Mouse (Mus musculus) embryonic facial prominence, embryonic 13.5 days (tissue): ENCODE results near the gene Trmt112. TPM values are rescaled to one million over a fixed set of nuclear protein-coding genes. Genes with fewer than 3 reads are reported as not detected.

Experiments
- ATAC-seq: fragments of 200-750 bp; cut with Nextera tagmentation; 2 replicates; pipeline ENCODE4 v1.8.0; 2017; ENCODE audit warnings: low read depth; ENCODE audit not compliant: insufficient number of reproducible peaks, insufficient read depth, low FRiP score, low TSS enrichment
- H3K27ac ChIP-seq: fragments of 300-500 bp; sonication (generic); 2 replicates; pipeline ENCODE4 v1.5.1; 2015; ENCODE audit warnings: moderate library complexity, mild to moderate bottlenecking, inconsistent platforms
- H3K27me3 ChIP-seq: fragments of 300-500 bp; sonication (generic); 2 replicates; pipeline ENCODE4 v1.6.1; 2015; ENCODE audit warnings: mild to moderate bottlenecking, inconsistent platforms
- H3K36me3 ChIP-seq: fragments of 300-500 bp; sonication (generic); 2 replicates; pipeline ENCODE4 v1.6.1; 2015; ENCODE audit warnings: mild to moderate bottlenecking, inconsistent platforms
- H3K4me1 ChIP-seq: fragments of 300-500 bp; sonication (generic); 2 replicates; pipeline ENCODE4 v1.6.1; 2015; ENCODE audit warnings: inconsistent platforms
- H3K4me2 ChIP-seq: fragments of 300-500 bp; sonication (generic); 2 replicates; pipeline ENCODE4 v1.6.1; 2015; ENCODE audit warnings: moderate library complexity, mild to moderate bottlenecking, inconsistent platforms
- H3K4me3 ChIP-seq: fragments of 300-500 bp; sonication (generic); 2 replicates; pipeline ENCODE4 v1.5.1; 2015; ENCODE audit warnings: mild to moderate bottlenecking, inconsistent platforms
- H3K9ac ChIP-seq: fragments of 300-500 bp; sonication (generic); 2 replicates; pipeline ENCODE4 v1.6.1; 2015; ENCODE audit warnings: mild to moderate bottlenecking, inconsistent platforms
- H3K9me3 ChIP-seq: fragments of 300-500 bp; sonication (generic); 2 replicates; pipeline ENCODE4 v1.6.1; 2016; ENCODE audit warnings: inconsistent platforms
- WGBS: fragments of 180-500 bp; shearing (Covaris S2); methylation state at CpG from one replicate; pipeline ENCODE4 v1.1.7; 2015; ENCODE audit warnings: mixed read lengths; 5-methylcytosine and 5-hydroxymethylcytosine counted together
- polyA plus RNA-seq: library from polyadenylated mRNA; unstranded; fragments of >200 nt; fragmentation: Nextera tagmentation; extraction: Ambion mirVana; gene quantifications from 2 replicates; pipeline ENCODE4 v1.2.1, GENCODE M21; 2015

Gene Trmt112
- polyA plus RNA-seq, 1 experiment from 2014 or later: 176 TPM

GRCm38 (mm10) chr19:6942249-6942691 lies 32.8 kb downstream of the Trmt112 start, which contains the start of gene Gpr137:
Gene Gpr137, minus strand, starts transcription at chr19:6942480.
- ATAC-seq: peak; percentile 85
- WGBS: under 1% methylated on average over 27 of the region's 27 CpGs
- Histone ChIP-seq H3K4me2 (peak within 1 kb of the TSS; percentile 95), H3K4me1 (peaks cover 25% of the 10 kb centered on the region), H3K9me3 (no peaks in the 10 kb centered on the region), H3K9ac (peak within 1 kb of the TSS; percentile 93), H3K4me3 (peak within 1 kb of the TSS; percentile 86), H3K27me3 (no peaks in the 10 kb centered on the region), H3K36me3 (peaks cover 12% of the 10 kb centered on the region), H3K27ac (peak within 1 kb of the TSS; percentile 95)

GRCm38 (mm10) chr19:6942764-6943163 lies 33.3 kb downstream of the Trmt112 start:
- no peak for ATAC-seq
- Histone ChIP-seq H3K27me3 (no peaks in the 10 kb centered on the region), H3K9me3 (no peaks in the 10 kb centered on the region), H3K36me3 (peaks cover 12% of the 10 kb centered on the region), H3K27ac (peak overlapping the region; percentile 95), H3K9ac (peak overlapping the region; percentile 93), H3K4me1 (peaks cover 25% of the 10 kb centered on the region), H3K4me3 (peak overlapping the region; percentile 86), H3K4me2 (peak overlapping the region; percentile 95)
- 29% methylated on average over 5 of the region's 5 CpGs for WGBS

- no peak for ATAC-seq
- H3K27me3 ChIP-seq: no peaks in the 10 kb centered on the region
- H3K4me2 ChIP-seq: no peak overlapping the region
- 94% methylated on average over 6 of the region's 6 CpGs for WGBS
- peaks cover 25% of the 10 kb centered on the region for H3K4me1 ChIP-seq
- no peaks in the 10 kb centered on the region for H3K9me3 ChIP-seq
- no peak overlapping the region for H3K9ac ChIP-seq
- no peak overlapping the region for H3K27ac ChIP-seq
- H3K36me3 ChIP-seq: peaks cover 16% of the 10 kb centered on the region
- H3K4me3 ChIP-seq: no peak overlapping the region
These were observed 34.2 kb downstream of the Trmt112 start for GRCm38 (mm10) chr19:6943709-6944108.

- Histone ChIP-seq H3K36me3 (peaks cover 16% of the 10 kb centered on the region), H3K4me1 (peaks cover 24% of the 10 kb centered on the region), H3K4me2 (no peak overlapping the region), H3K9me3 (no peaks in the 10 kb centered on the region), H3K9ac (no peak overlapping the region), H3K27me3 (no peaks in the 10 kb centered on the region), H3K4me3 (no peak overlapping the region), H3K27ac (no peak overlapping the region)
- ATAC-seq: no peak
- WGBS: 37% methylated on average over 4 of the region's 4 CpGs
These were observed 38.2 kb downstream of the Trmt112 start for GRCm38 (mm10) chr19:6947742-6948141.

- H3K27ac ChIP-seq: no peak overlapping the region
- no peak overlapping the region for H3K4me2 ChIP-seq
- H3K9me3 ChIP-seq: no peaks in the 10 kb centered on the region
- no peak overlapping the region for H3K9ac ChIP-seq
- no peak for ATAC-seq
- WGBS: 77% methylated on average over 4 of the region's 4 CpGs
- peaks cover 25% of the 10 kb centered on the region for H3K4me1 ChIP-seq
- H3K36me3 ChIP-seq: peaks cover 16% of the 10 kb centered on the region
- H3K4me3 ChIP-seq: no peak overlapping the region
- no peaks in the 10 kb centered on the region for H3K27me3 ChIP-seq
These were observed 38.7 kb downstream of the Trmt112 start for GRCm38 (mm10) chr19:6948186-6948585.

- 92% methylated on average over 5 of the region's 5 CpGs for WGBS
- H3K27me3 ChIP-seq: no peaks in the 10 kb centered on the region
- H3K4me3 ChIP-seq: peak overlapping the region; percentile 63; the same call in 1 of the 2 replicates
- peaks cover 26% of the 10 kb centered on the region for H3K4me1 ChIP-seq
- no peak overlapping the region for H3K27ac ChIP-seq
- H3K4me2 ChIP-seq: no peak overlapping the region; the same call in 1 of the 2 replicates
- no peaks in the 10 kb centered on the region for H3K9me3 ChIP-seq
- 0 out of 2 replicates have a peak overlapping the region, but pooled peaks have one; percentile 77 for H3K9ac ChIP-seq
- H3K36me3 ChIP-seq: peaks cover 23% of the 10 kb centered on the region
- no peak for ATAC-seq
These were observed 40.0 kb downstream of the Trmt112 start for GRCm38 (mm10) chr19:6949532-6949931.

GRCm38 (mm10) chr19:6949951-6950350 lies 40.5 kb downstream of the Trmt112 start:
- Histone ChIP-seq H3K4me2 (peak overlapping the region; percentile 91), H3K27me3 (no peaks in the 10 kb centered on the region), H3K27ac (peak overlapping the region; percentile 98; the same call in 1 of the 2 replicates), H3K9me3 (no peaks in the 10 kb centered on the region), H3K36me3 (peaks cover 27% of the 10 kb centered on the region), H3K4me3 (peak overlapping the region; percentile 63), H3K4me1 (peaks cover 26% of the 10 kb centered on the region), H3K9ac (peak overlapping the region; percentile 77)
- WGBS: 62% methylated on average over 5 of the region's 5 CpGs
- ATAC-seq: no peak

GRCm38 (mm10) chr19:6950613-6951153 lies 41.2 kb downstream of the Trmt112 start:
- Histone ChIP-seq H3K36me3 (peaks cover 29% of the 10 kb centered on the region), H3K9me3 (no peaks in the 10 kb centered on the region), H3K4me1 (peaks cover 26% of the 10 kb centered on the region), H3K27ac (peak overlapping the region; percentile 98), H3K9ac (peak overlapping the region; percentile 77), H3K27me3 (no peaks in the 10 kb centered on the region), H3K4me2 (peak overlapping the region; percentile 91), H3K4me3 (peak overlapping the region; percentile 63)
- ATAC-seq: 0 out of 2 replicates have a peak, but pooled peaks have one; percentile 26
- whole genome bisulfite sequencing: under 1% methylated on average over 28 of the region's 28 CpGs

GRCm38 (mm10) chr19:6951381-6951968 lies 42.0 kb downstream of the Trmt112 start:
- peak overlapping the region; percentile 77 for H3K9ac ChIP-seq
- peak; percentile 83 for ATAC-seq
- H3K27me3 ChIP-seq: no peaks in the 10 kb centered on the region
- peaks cover 24% of the 10 kb centered on the region for H3K4me1 ChIP-seq
- H3K4me2 ChIP-seq: peak overlapping the region; percentile 91
- no peaks in the 10 kb centered on the region for H3K9me3 ChIP-seq
- peak overlapping the region; percentile 98 for H3K27ac ChIP-seq
- WGBS: under 1% methylated on average over 35 of the region's 35 CpGs
- H3K4me3 ChIP-seq: peak overlapping the region; percentile 63
- peaks cover 30% of the 10 kb centered on the region for H3K36me3 ChIP-seq

- WGBS: 1% methylated on average over 31 of the region's 31 CpGs
- Histone ChIP-seq H3K4me3 (peak overlapping the region; percentile 63), H3K9me3 (no peaks in the 10 kb centered on the region), H3K36me3 (peaks cover 37% of the 10 kb centered on the region), H3K4me1 (peaks cover 24% of the 10 kb centered on the region), H3K27ac (peak overlapping the region; percentile 98), H3K27me3 (no peaks in the 10 kb centered on the region), H3K4me2 (peak overlapping the region; percentile 91), H3K9ac (peak overlapping the region; percentile 77)
- ATAC-seq: no peak
These were observed 42.7 kb downstream of the Trmt112 start for GRCm38 (mm10) chr19:6951994-6952711.

GRCm38 (mm10) chr19:6952712-6953037 lies 43.2 kb downstream of the Trmt112 start:
- Histone ChIP-seq H3K9ac (peak overlapping the region; percentile 77), H3K9me3 (no peaks in the 10 kb centered on the region), H3K27me3 (no peaks in the 10 kb centered on the region), H3K27ac (peak overlapping the region; percentile 98), H3K4me2 (peak overlapping the region; percentile 91), H3K36me3 (peaks cover 42% of the 10 kb centered on the region), H3K4me3 (peak overlapping the region; percentile 63), H3K4me1 (peaks cover 24% of the 10 kb centered on the region)
- WGBS: 12% methylated on average over 3 of the region's 3 CpGs
- no peak for ATAC-seq
